Mouse (Mus musculus) forebrain, embryonic 14.5 days (tissue): ENCODE measurements around the gene Jak1. TPM values are rescaled to one million over a fixed set of nuclear protein-coding genes. Genes with fewer than 3 reads are reported as not detected.

Source experiments
- ATAC-seq: fragments of 200-750 bp; cut with Nextera tagmentation; 2 replicates; pipeline ENCODE4 v1.8.0; 2017; ENCODE audit warnings: mild to moderate bottlenecking, moderate library complexity
- DNase-seq: peaks from one replicate; pipeline ENCODE4 v3.0.0-alpha.2; 2015; ENCODE audit warnings: low spot score
- H3K27ac ChIP-seq: fragments of 300-500 bp; sonication (generic); 2 replicates; pipeline ENCODE4 v1.5.1; 2014; ENCODE audit warnings: low read depth, mild to moderate bottlenecking, control low read depth, low read length, moderate library complexity
- H3K27me3 ChIP-seq: fragments of 300-500 bp; sonication (generic); replicated peaks from 2 replicates; pipeline ENCODE4 v1.6.1; 2014; ENCODE audit warnings: low read length, control low read depth, mixed read lengths; ENCODE audit not compliant: control insufficient read depth, insufficient read depth
- H3K36me3 ChIP-seq: fragments of 300-500 bp; sonication (generic); 2 replicates; pipeline ENCODE4 v1.6.1; 2014; ENCODE audit warnings: low read length, control low read depth; ENCODE audit not compliant: control insufficient read depth, insufficient read depth
- H3K4me1 ChIP-seq: fragments of 300-500 bp; sonication (generic); 2 replicates; pipeline ENCODE4 v1.6.1; 2014; ENCODE audit warnings: antibody characterized with exemption, low read length, control low read depth; ENCODE audit not compliant: control insufficient read depth, insufficient read depth
- H3K4me2 ChIP-seq: fragments of 300-500 bp; sonication (generic); 2 replicates; pipeline ENCODE4 v1.6.1; 2014; ENCODE audit warnings: mild to moderate bottlenecking, control low read depth, low read length
- H3K4me3 ChIP-seq: fragments of 300-500 bp; sonication (generic); 2 replicates; pipeline ENCODE4 v1.5.1; 2014; ENCODE audit warnings: low read depth, low read length, control low read depth
- H3K9ac ChIP-seq: fragments of 300-500 bp; sonication (generic); 2 replicates; pipeline ENCODE4 v1.6.1; 2014; ENCODE audit warnings: mild to moderate bottlenecking, low read length, control low read depth, moderate library complexity
- H3K9me3 ChIP-seq: fragments of 300-500 bp; sonication (generic); replicated peaks from 2 replicates; pipeline ENCODE4 v1.6.1; 2016; ENCODE audit warnings: low read length, control low read depth, mixed read lengths; ENCODE audit not compliant: control insufficient read depth
- WGBS: fragments of 180-500 bp; shearing (Covaris S2); extraction: QIAGEN DNeasy Blood & Tissue Kit; methylation state at CpG from one replicate; pipeline ENCODE4 v1.1.7; 2014; 5-methylcytosine and 5-hydroxymethylcytosine counted together
- polyA plus RNA-seq: library from polyadenylated mRNA; unstranded; fragments of >200 nt; fragmentation: Nextera tagmentation; extraction: Ambion mirVana; gene quantifications from 2 replicates; pipeline ENCODE4 v1.2.1, GENCODE M21; 2014

Jak1 gene
- polyA plus RNA-seq, 1 experiment from 2014 or later: 43.6 TPM

- H3K9me3 ChIP-seq: no peaks in the 10 kb centered on the region
- H3K27me3 ChIP-seq: no peaks in the 10 kb centered on the region
- H3K9ac ChIP-seq: no peak overlapping the region
- H3K36me3 ChIP-seq: no peaks in the 10 kb centered on the region
- 83% methylated on average over 4 of the region's 6 CpGs for WGBS
- ATAC-seq (no peak), DNase-seq (no peak)
- no peak overlapping the region for H3K4me3 ChIP-seq
- no peaks in the 10 kb centered on the region for H3K4me1 ChIP-seq
- no peak overlapping the region for H3K27ac ChIP-seq
- no peak overlapping the region for H3K4me2 ChIP-seq
Measured at GRCm38 (mm10) chr4:101249977-101250743, 14.9 kb downstream of the Jak1 start.

- Histone ChIP-seq H3K9ac (no peak overlapping the region), H3K4me2 (no peak overlapping the region), H3K27ac (no peak overlapping the region), H3K9me3 (no peaks in the 10 kb centered on the region), H3K36me3 (no peaks in the 10 kb centered on the region), H3K4me1 (no peaks in the 10 kb centered on the region), H3K27me3 (no peaks in the 10 kb centered on the region), H3K4me3 (no peak overlapping the region)
- 89% methylated on average over 2 of the region's 2 CpGs for WGBS
- DNase-seq (no peak), ATAC-seq (no peak)
Measured at GRCm38 (mm10) chr4:101247355-101247754, 17.7 kb downstream of the Jak1 start.

GRCm38 (mm10) chr4:101246569-101246968, 18.5 kb downstream of the Jak1 start:
- Histone ChIP-seq H3K9me3 (no peaks in the 10 kb centered on the region), H3K27me3 (no peaks in the 10 kb centered on the region), H3K36me3 (no peaks in the 10 kb centered on the region), H3K4me3 (no peak overlapping the region), H3K4me2 (no peak overlapping the region), H3K9ac (no peak overlapping the region), H3K4me1 (no peaks in the 10 kb centered on the region), H3K27ac (no peak overlapping the region)
- DNase-seq (no peak), ATAC-seq (no peak)
- 75% methylated on average over 2 of the region's 2 CpGs for WGBS

DNA sequence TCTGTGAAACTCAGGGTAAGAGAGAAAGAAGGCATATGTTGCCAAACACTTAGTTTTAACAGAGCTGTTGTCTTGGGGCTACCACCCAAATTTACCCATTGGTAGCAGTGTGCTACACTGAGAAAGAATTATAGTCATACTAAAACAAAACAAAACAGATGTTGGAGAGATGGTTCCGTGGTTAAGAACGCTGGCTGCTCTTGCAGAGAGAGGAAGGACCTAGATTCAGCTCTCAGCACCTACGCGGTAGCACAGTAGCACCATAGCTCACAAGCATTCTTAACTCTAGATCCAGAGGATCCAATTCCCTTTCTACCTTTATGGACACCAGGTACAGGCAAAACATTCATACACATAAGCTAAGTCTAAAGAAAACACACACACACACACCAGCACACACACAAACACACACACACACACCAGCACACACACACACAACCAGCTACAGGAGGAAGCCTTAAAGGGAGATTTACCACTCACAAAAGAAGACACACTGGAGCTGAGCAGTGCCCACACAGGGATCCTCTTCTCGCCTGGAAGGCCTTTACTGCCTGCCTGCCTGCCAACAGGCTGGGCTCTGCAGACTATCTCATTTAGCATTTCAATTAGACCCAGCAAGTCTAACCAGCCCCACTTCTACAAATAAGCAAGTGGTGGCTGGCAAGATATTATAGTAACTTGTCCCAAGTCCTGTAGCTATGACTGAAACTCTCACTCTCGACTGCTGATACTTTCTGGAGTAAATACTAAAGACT, 20.6 kb downstream of the Jak1 start:
- Histone ChIP-seq H3K9me3 (no peaks in the 10 kb centered on the region), H3K4me1 (no peaks in the 10 kb centered on the region), H3K4me3 (no peak overlapping the region), H3K9ac (no peak overlapping the region), H3K27ac (no peak overlapping the region), H3K27me3 (no peaks in the 10 kb centered on the region), H3K4me2 (no peak overlapping the region), H3K36me3 (no peaks in the 10 kb centered on the region)
- ATAC-seq (no peak), DNase-seq (no peak)
- WGBS: 77% methylated on average over 6 of the region's 6 CpGs

GRCm38 (mm10) chr4:101240875-101241173, 24.3 kb downstream of the Jak1 start:
- H3K36me3 ChIP-seq: no peaks in the 10 kb centered on the region
- DNase-seq (no peak), ATAC-seq (no peak)
- no peak overlapping the region for H3K4me2 ChIP-seq
- H3K27me3 ChIP-seq: no peaks in the 10 kb centered on the region
- H3K9ac ChIP-seq: no peak overlapping the region
- H3K9me3 ChIP-seq: no peaks in the 10 kb centered on the region
- H3K27ac ChIP-seq: no peak overlapping the region
- no peak overlapping the region for H3K4me3 ChIP-seq
- 75% methylated on average over 3 of the region's 3 CpGs for WGBS
- H3K4me1 ChIP-seq: no peaks in the 10 kb centered on the region

DNA sequence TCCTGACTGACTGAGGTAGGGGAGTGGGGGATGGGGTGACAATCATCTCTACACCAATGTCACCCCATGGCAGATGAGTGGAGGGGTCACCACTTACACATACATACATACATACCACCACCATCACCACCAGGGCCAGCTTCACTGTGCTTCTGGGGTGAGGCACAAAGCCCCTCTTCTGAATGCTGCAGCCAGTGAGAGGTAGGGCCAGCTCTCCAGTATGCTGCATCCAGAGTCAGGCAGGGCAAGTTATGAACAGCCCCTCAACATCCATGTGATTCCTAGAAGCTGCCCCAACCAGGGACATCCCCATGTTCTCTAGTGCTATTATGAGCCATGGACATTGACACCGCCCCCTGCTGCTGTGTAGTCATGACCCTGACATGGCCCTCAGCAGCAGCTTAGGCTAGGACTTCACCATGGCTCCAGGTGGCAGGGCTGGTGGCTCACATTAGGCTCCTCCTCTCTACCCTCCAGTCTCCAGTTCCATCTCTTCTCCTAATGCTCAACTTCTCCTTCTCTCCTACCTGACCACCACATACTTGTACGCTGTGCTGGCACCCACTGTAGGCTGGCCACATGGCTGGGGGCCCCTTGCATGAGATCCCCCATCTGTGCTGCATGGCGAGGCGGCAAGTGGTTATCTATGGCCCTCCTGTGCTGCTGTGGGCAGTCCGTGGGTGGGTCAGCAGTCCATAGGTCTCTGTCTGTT, 24.8 kb downstream of the Jak1 start:
- no peaks in the 10 kb centered on the region for H3K36me3 ChIP-seq
- no peak overlapping the region for H3K9ac ChIP-seq
- no peaks in the 10 kb centered on the region for H3K4me1 ChIP-seq
- H3K27me3 ChIP-seq: no peaks in the 10 kb centered on the region
- no peak overlapping the region for H3K4me3 ChIP-seq
- H3K9me3 ChIP-seq: no peaks in the 10 kb centered on the region
- ATAC-seq (no peak), DNase-seq (no peak)
- no peak overlapping the region for H3K4me2 ChIP-seq
- 88% methylated on average over 5 of the region's 5 CpGs for WGBS
- no peak overlapping the region for H3K27ac ChIP-seq

DNA sequence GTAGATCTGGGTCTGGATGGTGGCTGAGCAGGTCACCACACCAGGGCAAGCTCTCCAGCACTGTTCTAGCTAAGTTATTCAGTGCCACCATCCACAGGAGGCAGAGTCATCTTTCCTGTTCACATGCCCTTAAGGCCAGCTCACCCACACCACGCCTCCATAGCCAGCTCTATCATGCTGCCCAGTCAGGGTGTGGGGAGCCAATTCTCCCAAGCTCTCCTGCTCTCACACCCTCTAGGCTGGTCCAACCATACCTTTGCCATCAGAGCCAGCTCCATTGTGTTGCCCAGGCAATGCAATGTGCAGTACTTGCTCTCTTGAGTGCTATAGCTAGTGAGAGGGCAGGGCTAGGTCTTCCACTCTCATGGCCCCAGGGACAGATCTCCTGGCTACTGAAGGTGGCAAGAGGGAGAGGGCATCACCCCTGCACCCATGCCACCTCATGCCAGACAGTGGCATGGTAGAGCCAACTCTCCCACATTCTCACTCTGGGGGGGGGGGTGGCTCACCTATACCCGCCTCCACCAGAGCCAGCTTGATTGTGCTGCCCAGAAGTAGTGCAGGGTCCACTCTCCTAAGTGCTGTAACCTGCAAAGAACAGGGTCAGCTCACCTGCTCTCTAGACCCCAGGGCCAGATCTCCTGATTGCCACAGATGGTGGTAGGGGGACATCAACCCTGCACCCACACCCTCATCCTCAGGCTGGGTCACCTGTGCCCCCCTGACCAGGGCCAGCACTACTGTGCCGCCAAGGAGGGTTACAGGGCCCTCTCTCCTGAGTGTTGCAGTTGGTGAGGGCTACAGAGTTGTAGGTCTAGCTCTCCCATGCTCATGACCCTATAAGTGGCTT, 25.5 kb downstream of the Jak1 start:
- no peak for ATAC-seq
- Histone ChIP-seq H3K27ac (no peak overlapping the region), H3K36me3 (no peaks in the 10 kb centered on the region), H3K4me2 (no peak overlapping the region), H3K4me1 (no peaks in the 10 kb centered on the region), H3K4me3 (no peak overlapping the region), H3K27me3 (no peaks in the 10 kb centered on the region), H3K9me3 (no peaks in the 10 kb centered on the region), H3K9ac (no peak overlapping the region)
- DNase-seq: no peak
- 91% methylated on average over 3 of the region's 3 CpGs for WGBS

GRCm38 (mm10) chr4:101238589-101238988, 26.5 kb downstream of the Jak1 start:
- no peaks in the 10 kb centered on the region for H3K36me3 ChIP-seq
- no peaks in the 10 kb centered on the region for H3K27me3 ChIP-seq
- no peak overlapping the region for H3K27ac ChIP-seq
- ATAC-seq (no peak), DNase-seq (no peak)
- H3K9ac ChIP-seq: no peak overlapping the region
- H3K4me2 ChIP-seq: no peak overlapping the region
- no peaks in the 10 kb centered on the region for H3K9me3 ChIP-seq
- H3K4me1 ChIP-seq: 0 out of 2 replicates have a peak, but pooled peaks cover 2% of the 10 kb centered on the region
- no peak overlapping the region for H3K4me3 ChIP-seq
- 89% methylated on average over 4 of the region's 4 CpGs for WGBS
